Mouse (Mus musculus): Measurements from ENCODE around the gene Adk.

DNA sequence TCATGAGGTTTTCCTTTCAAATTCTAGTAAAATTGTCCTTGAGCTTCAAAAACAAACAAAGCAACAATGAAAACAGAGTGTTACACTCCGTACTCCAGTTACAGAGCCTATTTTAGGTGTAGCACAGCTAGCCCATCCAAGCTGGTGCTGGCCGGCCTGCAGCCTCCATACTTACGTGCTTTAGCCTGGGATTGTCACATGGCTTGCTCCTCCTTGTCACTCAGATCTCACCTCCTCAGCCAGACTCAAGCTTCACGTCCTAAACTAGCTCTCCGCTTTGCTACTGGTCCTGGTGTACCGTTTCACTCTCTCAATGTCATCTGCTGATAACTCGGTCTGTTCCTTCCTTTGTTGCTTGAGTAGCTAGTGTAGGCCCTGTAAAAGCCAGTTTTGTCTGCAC is 366.0 kb downstream of the Adk start:
- no peak for TF ChIP-seq CTCF (IDR thresholded peaks at IDR 0.05; ENCODE audit: low read depth)
- TF ChIP-seq EP300 (IDR thresholded peaks at IDR 0.05; ENCODE audit: low read depth): no peak

Data from liver, embryonic 14.5 days (tissue).